Mouse (Mus musculus): ENCODE results near the gene Noc2l.

- TF ChIP-seq POLR2A (IDR thresholded peaks at IDR 0.05; ENCODE audit: borderline replicate concordance, extremely low read depth, low read depth, low read length) = no peak
- TF ChIP-seq CTCF (IDR thresholded peaks at IDR 0.05; ENCODE audit: insufficient read depth, low read length) = no peak
These were observed 7.3 kb upstream of the Noc2l start for GRCm38 (mm10) chr4:156228393-156229024.

All from lung, adult 2 months (tissue).